Mouse (Mus musculus): ENCODE measurements around the gene Lman2l.

Lman2l gene

GRCm38 (mm10) chr1:36458169-36458568 is 13.1 kb upstream of the Lman2l start:
- no peak for DNase-seq (ENCODE audit: low spot score)

- DNase-seq (ENCODE audit: low spot score): no peak
Observed at GRCm38 (mm10) chr1:36457388-36458014, 12.4 kb upstream of the Lman2l start.

- DNase-seq (ENCODE audit: low spot score): no peak
Observed at GRCm38 (mm10) chr1:36454055-36454815, 9.2 kb upstream of the Lman2l start.

GRCm38 (mm10) chr1:36446841-36447240 is 1.8 kb upstream of the Lman2l start:
- DNase-seq (ENCODE audit: low spot score): no peak

- DNase-seq (ENCODE audit: low spot score): no peak
Observed at GRCm38 (mm10) chr1:36446106-36446824, 1.2 kb upstream of the Lman2l start.

- no peak for DNase-seq (ENCODE audit: low spot score)
Observed at GRCm38 (mm10) chr1:36445508-36445907, 437 bp upstream of the Lman2l start.

GRCm38 (mm10) chr1:36441101-36441500 is 4.0 kb downstream of the Lman2l start:
- no peak for DNase-seq (ENCODE audit: low spot score)

- DNase-seq (ENCODE audit: low spot score): no peak
Observed at GRCm38 (mm10) chr1:36437223-36437622, 7.8 kb downstream of the Lman2l start.

GRCm38 (mm10) chr1:36436515-36436914 is 8.6 kb downstream of the Lman2l start:
- DNase-seq (ENCODE audit: low spot score): no peak

- DNase-seq (ENCODE audit: low spot score): no peak
Observed at GRCm38 (mm10) chr1:36435071-36435470, 10.0 kb downstream of the Lman2l start.

- DNase-seq (ENCODE audit: low spot score): no peak
Observed at GRCm38 (mm10) chr1:36433616-36434015, 11.5 kb downstream of the Lman2l start.

- no peak for DNase-seq (ENCODE audit: low spot score)
Observed at GRCm38 (mm10) chr1:36432999-36433398, 12.1 kb downstream of the Lman2l start.

- DNase-seq (ENCODE audit: low spot score): no peak
Observed at GRCm38 (mm10) chr1:36429511-36429910, 15.6 kb downstream of the Lman2l start.

GRCm38 (mm10) chr1:36404531-36404930 is 40.5 kb downstream of the Lman2l start:
- DNase-seq (ENCODE audit: low spot score): no peak

- DNase-seq (ENCODE audit: low spot score): no peak
Observed at GRCm38 (mm10) chr1:36401509-36401908, 43.6 kb downstream of the Lman2l start.

- no peak for DNase-seq (ENCODE audit: low spot score)
Observed at GRCm38 (mm10) chr1:36397041-36397440, 48.0 kb downstream of the Lman2l start.

- DNase-seq (ENCODE audit: low spot score): no peak
Observed at GRCm38 (mm10) chr1:36379582-36379981, 65.5 kb downstream of the Lman2l start.

- no peak for DNase-seq (ENCODE audit: low spot score)
Observed at GRCm38 (mm10) chr1:36378880-36379279, 66.2 kb downstream of the Lman2l start.

GRCm38 (mm10) chr1:36371934-36372845 is 72.9 kb downstream of the Lman2l start, which contains the start of gene Fer1l5:
Gene Fer1l5 (plus strand): TSS chr1:36372291.
- no peak for DNase-seq (ENCODE audit: low spot score)

GRCm38 (mm10) chr1:36370918-36371317 is 74.2 kb downstream of the Lman2l start:
- DNase-seq (ENCODE audit: low spot score): no peak

Data from ovary, postnatal 10 days (tissue).